Mouse (Mus musculus) layer of hippocampus, adult 18-20 months (tissue): ENCODE measurements at regions not wholly inside any gene's neighbourhood (a gene's known extent, or its start where the extent isn't known, plus 50 kb on each side); places are given as distances from the start of the nearest gene placed in this dataset.

Experiments
- DNase-seq, 2 experiments: peaks; one replicate each; pipeline ENCODE4 v3.0.0; 2022; ENCODE audit warnings: low spot score in 2 of 2

DNA sequence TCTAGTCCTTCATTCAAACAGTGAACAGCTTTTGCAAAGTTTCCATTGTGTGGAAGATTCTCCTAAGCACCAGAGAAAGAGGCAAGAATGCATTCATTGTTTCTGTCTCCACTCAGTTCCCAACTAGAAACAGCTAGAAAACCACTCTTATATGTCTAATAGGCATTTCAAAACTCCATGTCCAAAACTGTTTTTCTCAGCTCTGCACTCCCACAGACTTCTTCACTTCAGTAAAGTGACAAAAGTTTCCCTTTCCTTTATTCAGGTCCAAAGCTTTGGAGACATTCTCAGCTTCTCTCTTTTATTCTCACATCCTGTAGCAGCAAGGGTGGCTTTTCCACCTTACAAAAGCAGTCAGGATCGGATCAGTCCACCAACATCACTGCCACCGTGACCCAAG lies 166.0 kb downstream of the Mreg start:
- DNase-seq: no peak

DNA sequence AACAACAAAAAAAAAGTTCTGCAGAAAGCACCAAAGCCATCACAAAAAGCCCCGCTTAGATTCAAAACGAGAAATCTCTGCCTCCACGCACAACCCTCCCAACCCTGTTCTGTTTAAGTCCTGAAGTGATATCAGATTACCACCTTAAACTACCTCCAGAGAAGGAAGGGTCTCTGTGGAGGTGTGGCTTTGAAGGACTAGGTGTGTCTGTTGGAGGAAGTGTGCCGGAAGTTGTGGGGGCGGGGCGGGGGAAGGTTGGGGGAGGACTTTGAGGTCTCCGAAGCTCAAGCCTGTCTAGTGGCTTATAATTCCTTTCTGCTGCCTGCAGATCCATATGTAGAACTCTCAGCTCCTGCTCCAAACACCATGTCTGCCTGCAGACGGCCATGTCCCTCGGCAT lies 173.6 kb downstream of the Mreg start:
- no peak for DNase-seq

DNA sequence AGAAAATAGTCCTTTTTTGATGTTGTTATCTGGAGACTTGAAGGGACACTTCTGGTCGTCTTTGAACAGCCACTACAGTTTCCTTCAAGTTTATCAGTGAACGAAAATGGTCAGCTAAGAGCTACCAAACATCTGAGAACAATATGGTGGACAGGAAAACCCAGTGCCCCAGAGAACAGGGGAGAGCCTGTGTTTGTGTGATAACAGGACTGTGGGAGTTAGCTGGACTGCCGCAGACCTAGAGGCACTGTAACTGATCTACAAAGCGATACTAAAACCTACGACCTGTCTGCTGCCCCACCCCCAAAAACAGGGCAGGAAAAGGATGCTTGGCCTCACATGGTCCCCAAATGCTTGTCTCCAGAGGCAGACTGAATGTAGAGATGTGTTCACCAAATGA lies 175.5 kb downstream of the Mreg start:
- DNase-seq: no peak

DNA sequence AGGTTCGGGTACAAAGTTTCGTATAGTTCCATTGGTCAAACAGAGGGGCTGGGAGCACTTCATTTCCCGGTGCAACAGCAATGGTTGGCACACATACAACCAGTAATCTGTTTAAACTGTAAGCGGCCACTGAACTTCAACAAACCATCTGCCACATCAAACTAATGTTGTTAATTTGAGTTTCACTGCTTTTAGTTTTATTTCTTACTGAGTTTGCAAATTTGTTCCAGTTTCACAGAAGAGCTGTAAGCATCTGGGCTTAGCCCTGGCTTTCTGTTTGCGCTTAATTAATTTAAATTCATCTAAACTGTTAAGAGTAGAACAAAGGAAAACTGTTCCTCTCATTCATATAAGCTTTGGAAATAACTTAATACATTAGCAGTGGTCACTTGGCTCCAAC lies 176.0 kb downstream of the Mreg start:
- DNase-seq: no peak

DNA sequence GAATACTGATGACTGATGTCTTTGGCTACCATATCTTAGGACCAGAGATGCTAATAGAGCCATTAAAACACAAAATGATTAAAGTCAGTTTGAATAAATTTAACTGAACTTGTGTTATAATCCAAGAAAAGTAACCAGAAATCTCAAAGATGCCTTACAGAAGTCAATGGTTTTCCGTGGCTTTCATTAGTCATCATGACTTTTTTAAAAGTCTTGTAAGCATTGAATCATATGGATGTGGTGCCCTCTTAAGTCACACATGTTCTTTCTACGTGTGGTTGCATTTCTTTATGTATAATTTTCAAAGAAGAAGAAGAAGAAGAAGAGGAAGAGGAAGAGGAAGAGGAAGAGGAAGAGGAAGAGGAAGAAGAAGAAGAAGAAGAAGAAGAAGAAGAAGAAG lies 178.2 kb downstream of the Mreg start:
- DNase-seq: no peak

DNA sequence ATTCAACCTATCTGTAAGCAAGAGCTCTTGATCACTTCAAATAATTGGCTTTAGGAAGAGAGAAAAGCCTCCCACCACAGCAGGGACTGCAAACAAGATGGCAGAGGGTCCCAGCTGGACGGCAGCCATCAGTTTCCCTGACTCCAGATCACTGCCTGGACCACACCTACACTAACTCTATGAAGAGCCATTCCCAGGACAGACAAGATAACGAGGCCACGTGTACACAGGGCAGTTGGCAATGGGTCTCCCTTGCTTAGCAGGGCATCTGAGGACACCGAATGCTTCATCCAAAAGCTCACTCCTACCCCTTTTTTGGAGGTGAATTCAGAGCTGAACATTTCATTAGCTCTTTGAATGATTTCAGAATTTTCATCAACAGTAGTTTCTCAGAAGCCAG lies 179.9 kb downstream of the Mreg start:
- DNase-seq: no peak

DNA sequence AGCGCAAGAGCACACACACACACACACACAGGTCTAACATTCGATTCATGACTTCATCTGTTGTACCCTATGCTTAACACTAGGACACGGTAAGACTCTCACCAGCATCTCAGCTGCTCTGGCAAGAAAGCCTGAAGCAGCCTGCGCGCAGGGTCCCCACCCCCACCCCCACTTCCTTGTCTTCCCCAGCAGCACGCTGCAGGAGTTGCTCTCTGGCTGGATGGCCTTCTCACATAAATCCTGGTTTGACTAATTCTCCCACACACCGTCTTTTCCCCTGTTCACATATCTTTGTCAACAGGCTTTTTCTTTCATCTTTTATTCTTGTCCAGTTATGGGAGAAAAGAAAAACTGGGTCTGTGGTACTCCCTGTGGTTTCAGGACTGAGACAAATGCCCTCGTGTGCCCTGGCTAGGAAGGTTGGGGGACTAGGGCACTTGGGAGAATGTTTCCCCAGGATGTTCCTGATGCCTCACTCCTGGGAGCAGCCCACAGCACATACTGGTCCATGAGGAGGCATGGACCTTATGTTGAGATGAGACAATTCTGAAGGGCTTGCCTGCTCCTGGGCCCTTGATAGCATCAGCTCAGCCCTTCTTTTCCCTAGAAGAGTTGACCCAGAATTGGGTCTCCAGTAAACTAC lies 181.2 kb downstream of the Mreg start:
- no peak for DNase-seq

DNA sequence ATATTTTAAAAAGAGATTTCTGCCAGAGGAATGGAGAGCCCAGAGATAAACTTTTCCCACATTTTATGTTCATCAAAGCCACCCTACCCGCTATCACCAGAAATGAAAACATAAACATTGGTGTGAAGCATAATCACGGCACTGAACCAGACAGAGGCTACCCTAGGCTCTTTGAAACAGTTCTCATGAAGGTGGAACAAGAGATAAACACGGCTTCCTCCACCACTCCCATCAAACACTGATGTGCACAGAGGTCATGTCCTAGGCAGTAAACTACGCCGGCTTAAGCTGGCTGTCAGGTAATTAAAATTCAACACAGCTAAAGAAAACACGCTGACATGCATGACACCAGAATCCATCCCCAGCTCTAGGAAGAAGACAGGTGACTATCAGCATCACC lies 182.5 kb downstream of the Mreg start:
- no peak for DNase-seq

DNA sequence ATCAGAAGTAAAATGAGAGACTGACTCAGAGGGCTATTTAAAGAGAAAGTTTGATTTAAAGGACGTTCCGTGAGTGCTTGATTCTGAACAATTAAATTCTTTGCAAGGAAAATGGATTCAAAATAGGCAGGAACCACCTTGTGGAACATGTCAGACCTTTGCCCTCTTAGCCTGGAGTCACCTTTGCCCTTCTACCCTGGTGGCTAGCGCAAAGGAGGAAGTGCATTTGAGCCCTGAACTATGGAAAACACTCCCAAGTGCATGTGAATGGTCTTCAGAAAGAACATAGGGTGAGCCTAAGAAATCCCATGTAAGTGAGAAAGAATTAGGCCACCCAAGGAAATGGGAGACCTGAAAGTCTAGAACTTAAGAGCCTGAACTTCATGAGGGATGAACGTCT lies 185.2 kb downstream of the Mreg start:
- no peak for DNase-seq

DNA sequence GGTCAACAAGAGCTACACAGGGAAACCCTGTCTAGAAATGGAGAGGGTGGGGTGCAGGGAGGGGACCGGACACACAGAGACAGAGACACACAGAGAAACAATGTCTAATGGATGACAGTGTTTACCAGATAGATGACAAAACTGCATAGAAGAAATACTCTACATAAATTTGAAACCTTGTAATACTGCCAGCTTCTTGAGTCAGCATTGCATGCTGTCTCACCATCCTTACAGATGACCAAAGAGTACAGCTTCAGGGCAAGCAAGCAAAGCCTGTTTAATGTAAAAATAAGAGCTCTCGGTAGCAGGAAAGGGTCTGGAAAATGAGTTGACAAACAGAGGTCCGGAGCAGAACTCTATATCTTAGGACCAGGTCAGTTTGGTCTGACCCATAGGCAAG lies 189.5 kb downstream of the Mreg start:
- no peak for DNase-seq

DNA sequence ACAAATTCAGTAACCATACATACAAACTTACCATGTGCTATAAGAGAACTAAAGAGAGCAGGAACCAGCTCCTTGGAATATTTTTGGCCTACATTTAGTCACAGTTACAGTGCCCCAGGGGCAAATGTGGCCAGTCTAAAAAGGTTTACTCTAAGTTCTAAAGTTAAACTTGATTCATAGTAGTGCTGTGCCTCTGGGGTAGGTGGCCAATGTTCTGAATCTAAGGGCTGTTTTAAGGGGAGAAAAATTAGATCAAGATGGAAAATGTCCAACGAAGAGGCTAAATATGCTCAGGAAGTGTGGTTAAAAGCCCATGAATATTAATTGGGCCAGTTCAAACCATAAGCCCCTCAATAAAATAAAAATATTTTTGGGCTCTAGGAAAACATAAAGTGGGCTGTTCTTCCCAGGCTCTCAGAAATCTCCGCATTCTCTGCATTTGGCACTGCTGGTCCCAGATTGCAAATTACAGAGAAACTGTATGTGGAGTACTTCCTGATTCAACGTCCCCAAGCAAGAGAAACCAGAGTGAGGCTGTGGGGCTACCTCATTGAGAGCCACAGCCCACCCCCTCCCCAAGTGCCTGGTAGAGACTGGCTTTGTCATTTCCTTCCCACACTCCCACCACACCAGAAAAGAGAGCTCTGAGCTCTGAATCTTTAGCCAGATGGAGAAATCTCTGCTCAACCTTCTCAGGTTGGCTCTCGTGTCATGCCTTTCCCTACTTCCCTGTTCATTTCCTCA lies 193.5 kb downstream of the Mreg start:
- DNase-seq: no peak

DNA sequence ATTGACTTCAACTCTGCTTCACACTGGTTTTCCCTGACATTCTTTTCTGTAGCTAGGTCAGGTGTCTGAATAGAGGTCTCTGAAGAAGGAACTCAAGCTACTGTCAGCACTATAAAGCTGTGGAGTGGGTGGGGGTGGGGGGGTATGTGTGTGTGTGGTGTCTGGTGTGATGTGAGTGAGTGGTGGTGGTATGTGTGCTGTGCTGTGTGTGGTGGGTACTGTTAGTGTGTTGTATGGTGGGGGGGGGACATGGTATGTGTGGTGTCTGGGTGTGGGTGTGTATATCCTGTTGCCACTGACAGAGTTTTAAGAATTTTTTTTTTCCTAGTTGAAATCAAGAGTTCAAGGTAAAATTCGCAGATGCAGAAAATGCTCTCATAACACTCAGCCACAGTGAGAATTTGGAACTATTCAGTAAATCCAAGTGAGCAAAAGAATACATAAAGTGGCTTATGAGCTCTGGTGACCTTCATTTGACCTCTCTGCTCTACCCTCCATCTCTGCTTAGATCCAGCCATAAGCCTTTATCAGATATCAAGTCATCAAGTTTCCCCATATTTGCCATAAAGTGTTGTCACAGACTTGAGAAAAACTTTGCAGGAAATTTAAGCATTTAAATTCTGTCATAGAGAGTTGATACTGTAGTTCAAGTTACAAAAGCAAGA lies 194.2 kb downstream of the Mreg start:
- no peak for DNase-seq

DNA sequence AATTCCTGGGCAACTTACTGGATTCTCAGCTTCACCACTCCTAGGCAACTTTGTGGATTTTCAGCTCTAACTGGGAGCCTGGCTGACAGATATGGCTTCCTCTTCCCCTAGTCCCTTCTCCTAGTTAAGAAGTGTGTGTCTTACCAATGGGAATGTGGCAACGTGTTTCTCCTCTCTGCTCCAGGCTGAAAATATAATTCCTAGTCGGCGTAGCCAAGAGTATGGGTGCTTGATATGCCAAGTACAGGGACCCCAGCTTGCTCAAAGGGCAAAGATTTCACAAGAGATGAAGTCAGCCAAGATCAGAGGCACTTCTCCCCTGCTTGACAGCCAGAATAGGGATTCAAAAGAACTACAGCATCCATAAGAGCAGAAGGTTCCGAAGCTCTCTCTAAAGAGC lies 196.6 kb downstream of the Mreg start:
- no peak for DNase-seq

DNA sequence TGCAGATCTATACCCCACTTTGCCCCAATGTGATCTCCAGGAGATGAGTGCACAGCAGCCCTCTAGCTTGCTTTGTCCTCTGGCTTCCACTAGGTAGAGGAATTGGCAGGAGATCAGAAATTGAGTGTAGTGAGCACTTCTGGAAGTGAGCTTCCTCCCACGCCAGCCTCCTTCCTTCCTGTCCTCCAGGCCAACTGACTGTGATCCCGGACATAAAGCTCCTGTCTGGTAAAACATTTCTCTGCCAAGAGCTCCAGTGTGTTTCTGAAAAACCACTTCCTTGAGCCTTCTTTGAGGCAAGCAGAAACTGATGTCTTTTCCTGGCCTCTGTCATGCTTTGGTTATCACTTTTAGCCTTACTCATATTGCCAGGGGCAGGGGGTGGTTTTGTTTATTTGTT lies 197.5 kb downstream of the Mreg start:
- no peak for DNase-seq

DNA sequence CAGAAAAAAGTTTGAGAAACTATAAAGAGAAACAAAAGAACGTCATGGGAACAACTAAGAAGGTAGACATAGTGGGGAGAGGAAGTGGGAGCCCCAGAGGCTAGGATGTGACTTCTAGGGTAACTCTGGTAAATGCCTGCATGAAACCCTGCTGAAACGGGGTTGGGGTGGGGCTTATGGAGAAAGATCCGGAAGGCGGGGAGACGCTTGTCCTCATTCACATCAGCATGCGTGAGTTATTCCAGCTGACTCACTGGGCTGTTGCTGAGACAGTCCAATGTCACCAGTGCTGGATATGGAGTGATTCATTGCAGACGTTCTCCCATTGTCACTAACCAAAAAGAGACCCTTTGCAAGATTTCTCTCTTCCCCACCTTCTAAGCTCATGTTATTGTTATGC lies 198.2 kb downstream of the Mreg start:
- no peak for DNase-seq

DNA sequence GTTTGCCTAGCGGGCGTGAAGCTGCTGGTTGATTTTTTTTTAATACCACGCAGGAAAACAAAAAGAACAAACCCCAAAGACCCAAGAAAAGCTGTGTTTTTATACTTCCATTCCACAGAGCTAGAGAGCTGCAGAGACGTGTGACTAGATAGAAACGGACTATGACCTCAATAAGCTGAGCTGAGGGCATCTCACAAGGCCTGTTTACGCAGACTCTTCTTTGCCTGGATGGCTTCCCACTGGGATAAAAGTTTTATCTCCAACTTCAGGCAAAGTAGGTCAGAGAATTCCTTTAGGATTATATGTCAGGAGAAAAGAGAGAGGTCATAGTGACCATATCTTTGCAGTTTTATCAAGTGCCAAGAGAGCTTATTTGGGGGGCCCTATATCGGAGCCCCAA lies 199.4 kb downstream of the Mreg start:
- no peak for DNase-seq

DNA sequence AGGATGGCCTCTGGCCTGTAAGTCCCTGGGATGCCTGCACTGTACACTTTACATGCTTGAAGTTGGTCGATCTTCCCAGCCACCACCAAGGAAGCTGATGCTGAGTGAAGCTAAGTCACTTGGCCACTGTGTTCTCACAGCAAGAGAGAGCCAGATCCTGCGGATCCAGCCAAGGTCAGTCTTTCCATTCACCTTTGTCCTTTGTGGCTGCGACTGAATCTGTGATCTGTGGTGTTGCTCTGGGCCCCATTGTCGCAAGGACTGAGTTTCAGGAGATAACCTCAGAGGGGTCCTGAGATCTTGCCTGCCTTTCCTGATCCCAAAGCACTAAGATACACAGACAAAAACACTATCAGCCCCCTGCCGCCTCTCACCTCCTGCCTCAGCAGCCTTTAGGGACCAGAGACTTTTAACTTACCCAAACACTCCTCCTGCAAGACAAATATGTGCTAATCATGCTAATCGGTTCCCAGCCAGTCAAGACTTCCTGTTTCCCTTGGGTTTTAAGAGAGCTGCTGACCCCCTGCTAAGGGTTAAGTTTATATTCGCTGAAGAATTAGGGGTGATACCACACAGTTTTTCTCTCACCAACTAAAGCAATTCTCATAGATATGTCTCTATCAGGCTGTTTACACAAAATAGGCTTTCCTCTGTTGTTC lies 202.7 kb downstream of the Mreg start:
- DNase-seq: no peak

DNA sequence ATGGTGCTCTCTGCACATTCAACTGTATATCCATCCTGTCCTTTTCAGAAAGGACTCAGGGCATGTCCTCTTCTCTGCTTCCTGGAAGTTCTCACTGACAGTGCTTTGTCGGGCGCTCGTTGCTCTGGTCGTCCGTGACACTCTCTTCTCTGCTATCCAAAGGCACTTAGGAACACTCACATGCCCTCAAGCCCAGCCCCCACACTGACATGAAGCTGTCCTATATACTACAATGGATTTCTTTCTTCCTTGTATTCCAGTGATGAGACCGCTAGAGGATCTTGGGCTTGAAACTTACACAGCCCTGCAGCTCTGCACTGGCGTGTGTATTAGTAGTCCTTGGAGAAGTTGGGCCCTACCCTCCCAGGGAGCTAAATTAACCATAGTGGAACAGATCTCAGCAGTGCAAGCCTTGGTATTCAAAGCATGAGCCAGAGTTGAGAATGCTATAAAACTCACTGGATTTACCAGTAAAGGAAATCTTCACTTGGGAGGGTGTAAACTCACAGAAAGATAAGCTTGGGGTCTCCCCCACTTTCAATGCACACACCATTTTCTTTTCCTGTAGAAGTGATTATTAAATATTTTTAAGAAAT lies 205.3 kb downstream of the Mreg start:
- DNase-seq: no peak

DNA sequence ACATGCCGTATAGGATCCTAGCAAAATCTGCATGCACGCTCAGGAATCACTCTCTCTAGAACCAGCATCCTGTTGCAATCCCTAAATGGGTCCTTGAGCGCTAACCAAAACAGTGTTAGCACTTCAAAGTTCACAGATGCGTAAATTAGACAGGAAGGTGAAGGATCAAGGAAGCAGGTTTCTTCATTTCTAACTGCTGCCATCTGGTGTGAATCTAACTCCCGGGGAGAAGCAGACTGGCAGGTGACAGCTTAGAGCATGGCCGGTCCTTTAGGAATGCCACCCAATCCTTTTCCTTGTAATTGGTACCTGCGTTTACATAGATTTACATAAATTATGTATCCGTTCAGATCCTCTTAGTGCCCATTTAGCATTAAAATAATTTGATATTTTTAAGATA lies 206.2 kb downstream of the Mreg start:
- DNase-seq: no peak

DNA sequence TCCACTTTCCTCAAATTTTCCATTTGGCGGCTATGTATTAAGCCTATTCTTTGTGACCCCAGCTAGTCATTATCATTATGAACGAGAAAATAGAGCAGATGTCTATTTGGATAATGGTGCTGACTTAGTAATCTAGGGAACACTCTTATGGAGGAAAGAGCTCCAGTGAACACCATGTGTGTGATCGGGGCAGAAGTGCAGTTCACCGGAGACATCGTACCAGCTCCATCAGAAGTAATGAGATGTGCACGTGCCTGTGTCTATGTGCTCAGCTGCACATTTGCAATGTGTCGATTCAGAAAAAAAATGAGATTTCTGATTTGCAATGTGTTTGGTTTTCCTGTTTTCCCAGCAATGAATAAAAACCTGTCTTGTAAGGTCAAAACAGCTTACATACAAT lies 206.6 kb downstream of the Mreg start:
- no peak for DNase-seq

DNA sequence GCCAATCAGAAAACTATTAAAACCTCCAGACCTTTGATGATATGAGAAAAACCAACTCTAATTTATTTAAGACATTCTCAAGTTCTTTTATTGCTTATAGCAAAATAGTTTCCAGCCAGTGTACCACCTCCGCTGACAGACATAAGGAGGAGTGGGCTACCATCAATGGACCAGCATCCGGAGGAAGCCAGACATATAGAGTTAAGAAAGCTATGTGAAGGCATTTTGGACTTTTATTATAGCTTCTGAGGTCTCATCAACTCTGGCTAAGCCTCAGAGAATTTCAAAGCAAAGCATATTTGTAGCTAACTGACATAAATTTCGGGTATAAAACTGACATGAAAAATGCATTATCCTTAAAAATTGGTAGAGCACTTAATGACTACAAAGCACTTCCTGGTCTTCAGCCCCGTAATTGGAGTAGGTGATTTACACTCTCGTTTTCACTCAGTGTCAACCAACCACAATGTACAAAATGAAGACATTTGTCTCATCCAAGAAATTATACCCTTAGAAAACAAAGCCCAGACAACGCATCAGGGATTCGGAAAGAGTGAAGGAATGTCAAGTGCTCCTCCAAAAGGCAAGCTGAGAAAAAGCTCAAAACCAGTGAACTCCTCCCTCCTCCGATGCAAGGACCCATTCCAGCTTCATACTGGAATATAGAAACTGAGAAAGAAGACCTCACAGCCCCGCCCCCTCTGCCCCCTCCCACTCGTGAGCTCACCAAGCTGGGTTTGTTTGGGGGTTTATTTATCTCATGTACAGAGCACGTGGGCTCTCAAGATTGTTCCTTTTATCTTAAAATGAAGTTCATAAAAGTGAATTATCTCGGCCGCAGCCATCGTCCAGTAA lies 208.5 kb downstream of the Mreg start:
- no peak for DNase-seq
